Comparison of ENCODE assay signal across 8 mouse cellular contexts in the genomic region with DNA sequence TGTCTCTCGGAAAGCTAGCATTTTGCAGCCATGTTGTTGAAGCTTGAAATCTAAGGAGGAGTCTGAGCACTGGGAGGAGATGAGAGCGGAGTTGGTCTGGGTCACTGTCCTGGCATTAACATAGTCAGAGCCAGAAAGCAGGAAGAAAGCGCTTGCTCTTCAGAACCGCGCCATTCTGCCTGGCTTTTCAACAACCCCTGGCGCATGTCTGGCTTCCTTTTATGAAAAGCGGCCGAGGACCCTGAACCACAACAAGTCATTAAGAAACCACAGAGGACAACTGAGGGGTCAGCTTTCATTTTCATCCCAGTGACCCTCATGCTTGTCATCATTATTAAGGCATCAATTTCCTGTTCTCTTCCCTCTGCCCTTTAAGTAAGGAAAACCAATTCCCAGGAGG.
DNase-seq lines count a peak whose midpoint lies in the region; ATAC-seq and TF ChIP-seq lines count a peak whose summit lies in the region.

No protein-coding gene starts in this region.

- no peak for ATAC-seq in limb, embryonic 15.5 days (ENCODE audit: insufficient number of reproducible peaks, low FRiP score, low TSS enrichment, low read depth)
- ATAC-seq in intestine, postnatal 0 days = no peak

- no peak for TF ChIP-seq POLR2A in liver, adult 2 months (IDR thresholded peaks at IDR 0.05; ENCODE audit: extremely low read depth, insufficient read depth, low read length)

- H3K27ac ChIP-seq in liver, adult 2 months (replicated peaks; ENCODE audit: insufficient read depth, low read depth, low read length) = no peak overlapping the region
- H3K27ac ChIP-seq in hindbrain, embryonic 10.5 days = peak overlapping the region; percentile 47; the same call in 1 of the 2 replicates
- no peak overlapping the region for H3K27ac ChIP-seq in limb, embryonic 15.5 days
- H3K27ac ChIP-seq in intestine, postnatal 0 days (ENCODE audit: low read depth, low read length) = no peak overlapping the region

- TF ChIP-seq CTCF in liver, adult 2 months (IDR thresholded peaks at IDR 0.05; ENCODE audit: low read depth, low read length) = no peak
- TF ChIP-seq CTCF in intestine, postnatal 0 days (IDR thresholded peaks at IDR 0.05; ENCODE audit: low read depth) = no peak

- H3K4me3 ChIP-seq in liver, adult 2 months (ENCODE audit: insufficient read depth, low read depth, low read length) = no peak overlapping the region
- peak overlapping the region; percentile 28; the same call in 1 of the 2 replicates for H3K4me3 ChIP-seq in hindbrain, embryonic 10.5 days
- 0 out of 2 replicates have a peak overlapping the region, but pooled peaks have one; percentile 0 for H3K4me3 ChIP-seq in limb, embryonic 15.5 days
- no peak overlapping the region for H3K4me3 ChIP-seq in intestine, postnatal 0 days (ENCODE audit: low read depth, low read length)

- DNase-seq in liver, adult 2 months (ENCODE audit: extremely low read depth, low read depth, low spot score) = peak; percentile 28
- no peak for DNase-seq in liver
- DNase-seq in hindbrain, embryonic 10.5 days (ENCODE audit: low spot score) = peak; percentile 46
- peak; percentile 23 for DNase-seq in retina, postnatal 1 day
- DNase-seq in spleen, postnatal 14 days (ENCODE audit: low spot score in 2 of 2) = no peak
- no peak for DNase-seq in testis, postnatal 14 days (ENCODE audit: low spot score)

- peaks cover 2% of the 10 kb centered on the region; the same call in 1 of the 2 replicates for H3K4me1 ChIP-seq in liver, adult 2 months (ENCODE audit: control insufficient read depth, insufficient read depth, low read length)
- H3K4me1 ChIP-seq in hindbrain, embryonic 10.5 days (replicated peaks) = peaks cover 22% of the 10 kb centered on the region
- H3K4me1 ChIP-seq in limb, embryonic 15.5 days = 0 out of 2 replicates have a peak, but pooled peaks cover 6% of the 10 kb centered on the region
- H3K4me1 ChIP-seq in intestine, postnatal 0 days (replicated peaks; ENCODE audit: control insufficient read depth, insufficient read depth, low read length) = no peaks in the 10 kb centered on the region

- 0 out of 2 replicates have a peak, but pooled peaks cover 2% of the 10 kb centered on the region for H3K79me2 ChIP-seq in liver, adult 2 months (ENCODE audit: control insufficient read depth, insufficient read depth, low read length)

- H3K4me2 ChIP-seq in limb, embryonic 15.5 days = 0 out of 2 replicates have a peak overlapping the region, but pooled peaks have one; percentile 5
- H3K4me2 ChIP-seq in intestine, postnatal 0 days (replicated peaks; ENCODE audit: low read depth) = no peak overlapping the region

- H3K27me3 ChIP-seq in liver, adult 2 months (ENCODE audit: control insufficient read depth, insufficient read depth, low read length) = no peaks in the 10 kb centered on the region
- H3K27me3 ChIP-seq in hindbrain, embryonic 10.5 days (ENCODE audit: insufficient read depth, poor library complexity, severe bottlenecking) = peaks cover 59% of the 10 kb centered on the region
- no peaks in the 10 kb centered on the region for H3K27me3 ChIP-seq in limb, embryonic 15.5 days
- H3K27me3 ChIP-seq in intestine, postnatal 0 days (replicated peaks; ENCODE audit: control insufficient read depth, insufficient read depth, low read length) = no peaks in the 10 kb centered on the region; the same call in 1 of the 2 replicates

- no peak overlapping the region for H3K9ac ChIP-seq in liver, adult 2 months (ENCODE audit: low read depth, low read length)
- H3K9ac ChIP-seq in limb, embryonic 15.5 days = no peak overlapping the region
- H3K9ac ChIP-seq in intestine, postnatal 0 days (ENCODE audit: low read depth, low read length) = no peak overlapping the region

- H3K36me3 ChIP-seq in liver, adult 2 months (ENCODE audit: control insufficient read depth, insufficient read depth, low read length) = no peaks in the 10 kb centered on the region
- H3K36me3 ChIP-seq in hindbrain, embryonic 10.5 days = no peaks in the 10 kb centered on the region
- no peaks in the 10 kb centered on the region for H3K36me3 ChIP-seq in limb, embryonic 15.5 days
- no peaks in the 10 kb centered on the region for H3K36me3 ChIP-seq in intestine, postnatal 0 days (ENCODE audit: control insufficient read depth, insufficient read depth)

- H3K9me3 ChIP-seq in hindbrain, embryonic 10.5 days = no peaks in the 10 kb centered on the region
- no peaks in the 10 kb centered on the region for H3K9me3 ChIP-seq in limb, embryonic 15.5 days
- no peaks in the 10 kb centered on the region for H3K9me3 ChIP-seq in intestine, postnatal 0 days (ENCODE audit: control insufficient read depth)

- 71% methylated on average over 8 of the region's 8 CpGs for WGBS in liver, adult 2 months
- 12% methylated on average over 8 of the region's 8 CpGs for WGBS in hindbrain, embryonic 10.5 days
- 29% methylated on average over 8 of the region's 8 CpGs for WGBS in limb, embryonic 15.5 days
- 53% methylated on average over 8 of the region's 8 CpGs for WGBS in intestine, postnatal 0 days

Comparison
In these comparisons a context has a peak if more than half of its experiments do, and no peak if none do; other contexts are left out.
1. DNase-seq: peak in liver, adult 2 months (single experiment), hindbrain, embryonic 10.5 days (single experiment) and retina, postnatal 1 day (single experiment); none in liver (single experiment), spleen, postnatal 14 days (0 of 2) and testis, postnatal 14 days (single experiment).
2. H3K4me3 ChIP-seq: peak in hindbrain, embryonic 10.5 days (single experiment) and limb, embryonic 15.5 days (single experiment); none in liver, adult 2 months (single experiment) and intestine, postnatal 0 days (single experiment).